Mouse (Mus musculus) forebrain, embryonic 13.5 days (tissue): ENCODE data around the gene Adamtsl1. TPM values are rescaled to one million over a fixed set of nuclear protein-coding genes. Genes with fewer than 3 reads are reported as not detected.
A peak's percentile ranks its signal among the peaks of the same experiment; 100 is the strongest.

ENCODE experiments used
- ATAC-seq: fragments of 200-750 bp; cut with Nextera tagmentation; 2 replicates; pipeline ENCODE4 v1.8.0; 2017
- H3K27ac ChIP-seq: fragments of 300-500 bp; sonication (generic); 2 replicates; pipeline ENCODE4 v1.5.1; 2015; ENCODE audit warnings: inconsistent platforms, mild to moderate bottlenecking, moderate library complexity
- H3K27me3 ChIP-seq: fragments of 300-500 bp; sonication (generic); 2 replicates; pipeline ENCODE4 v1.6.1; 2015; ENCODE audit warnings: mild to moderate bottlenecking, inconsistent platforms
- H3K36me3 ChIP-seq: fragments of 300-500 bp; sonication (generic); 2 replicates; pipeline ENCODE4 v1.6.1; 2015; ENCODE audit warnings: mild to moderate bottlenecking, inconsistent platforms; ENCODE audit not compliant: poor library complexity, severe bottlenecking
- H3K4me1 ChIP-seq: fragments of 300-500 bp; sonication (generic); 2 replicates; pipeline ENCODE4 v1.6.1; 2015; ENCODE audit warnings: inconsistent platforms
- H3K4me2 ChIP-seq: fragments of 300-500 bp; sonication (generic); 2 replicates; pipeline ENCODE4 v1.6.1; 2015; ENCODE audit warnings: inconsistent platforms, mild to moderate bottlenecking, moderate library complexity
- H3K4me3 ChIP-seq: fragments of 300-500 bp; sonication (generic); 2 replicates; pipeline ENCODE4 v1.5.1; 2015; ENCODE audit warnings: mild to moderate bottlenecking, inconsistent platforms
- H3K9ac ChIP-seq: fragments of 300-500 bp; sonication (generic); 2 replicates; pipeline ENCODE4 v1.6.1; 2015; ENCODE audit warnings: mild to moderate bottlenecking, inconsistent platforms
- H3K9me3 ChIP-seq: fragments of 300-500 bp; sonication (generic); replicated peaks from 2 replicates; pipeline ENCODE4 v1.6.1; 2016; ENCODE audit warnings: inconsistent platforms
- WGBS: fragments of 180-500 bp; shearing (Covaris S2); methylation state at CpG from one replicate; pipeline ENCODE4 v1.1.7; 2015; 5-methylcytosine and 5-hydroxymethylcytosine counted together
- polyA plus RNA-seq: library from polyadenylated mRNA; unstranded; fragments of >200 nt; fragmentation: Nextera tagmentation; extraction: Ambion mirVana; gene quantifications from 2 replicates; pipeline ENCODE4 v1.2.1, GENCODE M21; 2015

The Adamtsl1 gene
- polyA plus RNA-seq, 1 experiment from 2014 or later: 5.3 TPM

GRCm38 (mm10) chr4:85881318-85881717 is 367.3 kb downstream of the Adamtsl1 start:
- no peaks in the 10 kb centered on the region for H3K9me3 ChIP-seq
- H3K4me3 ChIP-seq: no peak overlapping the region
- H3K36me3 ChIP-seq: no peaks in the 10 kb centered on the region
- H3K27me3 ChIP-seq: no peaks in the 10 kb centered on the region
- no peak overlapping the region for H3K9ac ChIP-seq
- H3K27ac ChIP-seq: no peak overlapping the region
- 94% methylated on average over 4 of the region's 4 CpGs for WGBS
- H3K4me1 ChIP-seq: no peaks in the 10 kb centered on the region
- no peak for ATAC-seq
- no peak overlapping the region for H3K4me2 ChIP-seq

- 87% methylated on average over 4 of the region's 4 CpGs for WGBS
- H3K36me3 ChIP-seq: no peaks in the 10 kb centered on the region
- no peak overlapping the region for H3K9ac ChIP-seq
- H3K4me2 ChIP-seq: no peak overlapping the region
- no peak for ATAC-seq
- H3K27ac ChIP-seq: no peak overlapping the region
- no peaks in the 10 kb centered on the region for H3K4me1 ChIP-seq
- no peaks in the 10 kb centered on the region for H3K9me3 ChIP-seq
- H3K27me3 ChIP-seq: no peaks in the 10 kb centered on the region
- no peak overlapping the region for H3K4me3 ChIP-seq
Measured at GRCm38 (mm10) chr4:85884031-85884430, 370.1 kb downstream of the Adamtsl1 start.

GRCm38 (mm10) chr4:85889877-85890598 is 376.1 kb downstream of the Adamtsl1 start:
- WGBS: 70% methylated on average over 2 of the region's 2 CpGs
- no peaks in the 10 kb centered on the region for H3K36me3 ChIP-seq
- no peak overlapping the region for H3K4me2 ChIP-seq
- peak; percentile 78; the same call in 1 of the 2 replicates for ATAC-seq
- H3K9ac ChIP-seq: no peak overlapping the region
- no peak overlapping the region for H3K27ac ChIP-seq
- H3K4me3 ChIP-seq: no peak overlapping the region
- no peaks in the 10 kb centered on the region for H3K27me3 ChIP-seq
- H3K4me1 ChIP-seq: no peaks in the 10 kb centered on the region
- H3K9me3 ChIP-seq: no peaks in the 10 kb centered on the region

- Histone ChIP-seq H3K27ac (no peak overlapping the region), H3K4me1 (no peaks in the 10 kb centered on the region), H3K27me3 (no peaks in the 10 kb centered on the region), H3K4me3 (no peak overlapping the region), H3K9ac (no peak overlapping the region), H3K9me3 (no peaks in the 10 kb centered on the region), H3K36me3 (no peaks in the 10 kb centered on the region), H3K4me2 (no peak overlapping the region)
- 89% methylated on average over 4 of the region's 4 CpGs for WGBS
- no peak for ATAC-seq
Measured at GRCm38 (mm10) chr4:85901316-85901715, 387.3 kb downstream of the Adamtsl1 start.

GRCm38 (mm10) chr4:85904217-85904616 is 390.2 kb downstream of the Adamtsl1 start:
- Histone ChIP-seq H3K9me3 (no peaks in the 10 kb centered on the region), H3K4me3 (no peak overlapping the region), H3K4me2 (no peak overlapping the region), H3K4me1 (no peaks in the 10 kb centered on the region), H3K9ac (no peak overlapping the region), H3K27ac (no peak overlapping the region), H3K36me3 (no peaks in the 10 kb centered on the region), H3K27me3 (no peaks in the 10 kb centered on the region)
- 89% methylated on average over 5 of the region's 5 CpGs for WGBS
- no peak for ATAC-seq

- H3K4me3 ChIP-seq: no peak overlapping the region
- no peak overlapping the region for H3K4me2 ChIP-seq
- no peak for ATAC-seq
- H3K27me3 ChIP-seq: no peaks in the 10 kb centered on the region
- H3K9me3 ChIP-seq: no peaks in the 10 kb centered on the region
- no peak overlapping the region for H3K9ac ChIP-seq
- H3K4me1 ChIP-seq: peaks cover 5% of the 10 kb centered on the region
- H3K27ac ChIP-seq: no peak overlapping the region
- no peaks in the 10 kb centered on the region for H3K36me3 ChIP-seq
- WGBS: 16% methylated on average over 2 of the region's 2 CpGs
Measured at GRCm38 (mm10) chr4:85916034-85916433, 402.1 kb downstream of the Adamtsl1 start.

- no peak overlapping the region for H3K4me3 ChIP-seq
- 84% methylated on average over 4 of the region's 4 CpGs for WGBS
- ATAC-seq: no peak
- no peaks in the 10 kb centered on the region for H3K27me3 ChIP-seq
- peaks cover 5% of the 10 kb centered on the region for H3K4me1 ChIP-seq
- no peaks in the 10 kb centered on the region for H3K9me3 ChIP-seq
- no peak overlapping the region for H3K9ac ChIP-seq
- no peak overlapping the region for H3K27ac ChIP-seq
- no peaks in the 10 kb centered on the region for H3K36me3 ChIP-seq
- H3K4me2 ChIP-seq: no peak overlapping the region
Measured at GRCm38 (mm10) chr4:85918366-85918765, 404.4 kb downstream of the Adamtsl1 start.

- H3K27ac ChIP-seq: no peak overlapping the region
- ATAC-seq: no peak
- whole genome bisulfite sequencing: 87% methylated on average over 3 of the region's 3 CpGs
Measured at GRCm38 (mm10) chr4:85920474-85920873, 406.5 kb downstream of the Adamtsl1 start.

GRCm38 (mm10) chr4:85922741-85923140 is 408.8 kb downstream of the Adamtsl1 start:
- Histone ChIP-seq H3K4me3 (no peak overlapping the region), H3K9ac (no peak overlapping the region), H3K36me3 (no peaks in the 10 kb centered on the region), H3K4me2 (no peak overlapping the region), H3K4me1 (no peaks in the 10 kb centered on the region), H3K9me3 (no peaks in the 10 kb centered on the region), H3K27ac (no peak overlapping the region), H3K27me3 (no peaks in the 10 kb centered on the region)
- ATAC-seq: no peak
- WGBS: 88% methylated on average over 4 of the region's 4 CpGs

More at GRCm38 (mm10) chr4:85920474-85920873, 406.5 kb downstream of the Adamtsl1 start:
- H3K36me3 ChIP-seq: no peaks in the 10 kb centered on the region
- no peaks in the 10 kb centered on the region for H3K27me3 ChIP-seq
- no peak overlapping the region for H3K4me3 ChIP-seq
- H3K4me2 ChIP-seq: no peak overlapping the region
- H3K9ac ChIP-seq: no peak overlapping the region
- no peaks in the 10 kb centered on the region for H3K9me3 ChIP-seq
- H3K4me1 ChIP-seq: peaks cover 5% of the 10 kb centered on the region

- Histone ChIP-seq H3K4me3 (no peak overlapping the region), H3K27me3 (no peaks in the 10 kb centered on the region), H3K27ac (no peak overlapping the region), H3K4me2 (no peak overlapping the region), H3K9ac (no peak overlapping the region), H3K4me1 (no peaks in the 10 kb centered on the region), H3K36me3 (no peaks in the 10 kb centered on the region), H3K9me3 (no peaks in the 10 kb centered on the region)
- no peak for ATAC-seq
Measured at GRCm38 (mm10) chr4:85932129-85932528, 418.2 kb downstream of the Adamtsl1 start.

GRCm38 (mm10) chr4:85939460-85939859 is 425.5 kb downstream of the Adamtsl1 start:
- Histone ChIP-seq H3K9ac (no peak overlapping the region), H3K27me3 (no peaks in the 10 kb centered on the region), H3K27ac (no peak overlapping the region), H3K36me3 (no peaks in the 10 kb centered on the region), H3K4me2 (no peak overlapping the region), H3K4me1 (no peaks in the 10 kb centered on the region), H3K4me3 (no peak overlapping the region), H3K9me3 (no peaks in the 10 kb centered on the region)
- 93% methylated on average over 5 of the region's 5 CpGs for WGBS
- ATAC-seq: no peak

GRCm38 (mm10) chr4:85941857-85942256 is 427.9 kb downstream of the Adamtsl1 start:
- H3K9ac ChIP-seq: no peak overlapping the region
- WGBS: 78% methylated on average over 2 of the region's 2 CpGs
- no peaks in the 10 kb centered on the region for H3K4me1 ChIP-seq
- H3K9me3 ChIP-seq: no peaks in the 10 kb centered on the region
- H3K27me3 ChIP-seq: no peaks in the 10 kb centered on the region
- ATAC-seq: no peak
- no peak overlapping the region for H3K4me2 ChIP-seq
- no peaks in the 10 kb centered on the region for H3K36me3 ChIP-seq
- H3K4me3 ChIP-seq: no peak overlapping the region
- H3K27ac ChIP-seq: no peak overlapping the region

- Histone ChIP-seq H3K27ac (no peak overlapping the region), H3K9ac (no peak overlapping the region), H3K4me3 (no peak overlapping the region), H3K27me3 (no peaks in the 10 kb centered on the region), H3K4me1 (no peaks in the 10 kb centered on the region), H3K36me3 (no peaks in the 10 kb centered on the region), H3K4me2 (no peak overlapping the region), H3K9me3 (no peaks in the 10 kb centered on the region)
- WGBS: 87% methylated on average over 4 of the region's 4 CpGs
- no peak for ATAC-seq
Measured at GRCm38 (mm10) chr4:85953590-85953989, 439.6 kb downstream of the Adamtsl1 start.
